Mouse (Mus musculus): Measurements from ENCODE around the gene Pard3b. TPM values are rescaled to one million over a fixed set of nuclear protein-coding genes. Genes with fewer than 3 reads are reported as not detected.

Gene Pard3b
- polyA plus RNA-seq, 1 experiment = 0.12 TPM

DNA sequence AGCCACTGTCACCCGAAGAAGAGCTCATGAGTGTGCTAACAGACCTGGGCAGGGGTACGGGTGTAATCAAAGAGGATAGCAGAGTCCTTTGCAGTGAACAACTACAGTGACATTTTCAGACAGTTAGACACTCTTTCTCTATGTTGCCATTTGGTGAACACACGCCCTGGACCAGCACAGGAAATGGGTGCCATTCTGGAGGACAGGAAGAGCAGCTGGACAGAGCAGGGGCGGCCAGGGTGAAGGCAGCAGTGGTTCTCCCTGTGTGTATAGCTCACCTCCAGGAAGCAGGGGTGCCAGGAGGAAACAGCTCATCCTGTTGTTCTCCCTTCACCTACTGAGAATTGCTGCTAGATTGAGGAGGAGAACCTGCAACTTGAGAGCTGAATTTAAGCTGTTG, 773.4 kb downstream of the Pard3b start:
- TF ChIP-seq POLR2A (IDR thresholded peaks at IDR 0.05; ENCODE audit: borderline replicate concordance, low read depth, low read length) (no peak), CTCF (IDR thresholded peaks at IDR 0.05; ENCODE audit: low read depth, low read length) (no peak)
- Histone ChIP-seq H3K4me3 (ENCODE audit: insufficient read depth, low read length) (no peak overlapping the region), H3K4me1 (ENCODE audit: control insufficient read depth, insufficient read depth, low read length) (peaks cover 3% of the 10 kb centered on the region; the same call in 1 of the 2 replicates), H3K27ac (ENCODE audit: insufficient read depth, low read depth, low read length) (no peak overlapping the region)

- TF ChIP-seq POLR2A (IDR thresholded peaks at IDR 0.05; ENCODE audit: borderline replicate concordance, low read depth, low read length) (no peak), CTCF (IDR thresholded peaks at IDR 0.05; ENCODE audit: low read depth, low read length) (no peak)
- peaks cover 3% of the 10 kb centered on the region; the same call in 1 of the 2 replicates for H3K4me1 ChIP-seq (ENCODE audit: control insufficient read depth, insufficient read depth, low read length)
- no peak overlapping the region for H3K4me3 ChIP-seq (ENCODE audit: insufficient read depth, low read length)
- no peak overlapping the region for H3K27ac ChIP-seq (ENCODE audit: insufficient read depth, low read depth, low read length)
Observed at GRCm38 (mm10) chr1:62412988-62413387, 774.4 kb downstream of the Pard3b start.

DNA sequence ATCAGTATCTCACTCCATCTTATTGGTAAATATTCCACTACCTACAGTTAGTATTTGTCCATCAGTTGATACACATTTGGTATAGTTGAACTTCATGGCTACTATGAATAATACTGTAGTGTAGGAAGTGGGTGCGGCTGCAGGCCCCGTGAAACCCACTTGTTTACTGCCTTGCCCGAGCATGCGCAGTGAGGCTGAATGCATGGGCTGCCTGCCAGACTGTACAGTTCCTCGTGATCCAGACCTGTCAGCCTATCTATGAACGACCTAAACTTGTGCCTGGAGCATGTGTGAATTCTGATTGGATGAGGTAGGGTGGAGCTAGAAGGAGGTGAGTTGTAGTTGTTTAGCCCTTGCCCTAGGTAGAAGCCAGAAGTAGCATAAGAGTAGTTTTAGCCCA, 775.9 kb downstream of the Pard3b start:
- H3K4me3 ChIP-seq (ENCODE audit: insufficient read depth, low read length) = no peak overlapping the region
- no peak overlapping the region for H3K27ac ChIP-seq (ENCODE audit: insufficient read depth, low read depth, low read length)
- TF ChIP-seq POLR2A (IDR thresholded peaks at IDR 0.05; ENCODE audit: borderline replicate concordance, low read depth, low read length) = no peak
- no peak for TF ChIP-seq CTCF (IDR thresholded peaks at IDR 0.05; ENCODE audit: low read depth, low read length)
- peaks cover 3% of the 10 kb centered on the region; the same call in 1 of the 2 replicates for H3K4me1 ChIP-seq (ENCODE audit: control insufficient read depth, insufficient read depth, low read length)

DNA sequence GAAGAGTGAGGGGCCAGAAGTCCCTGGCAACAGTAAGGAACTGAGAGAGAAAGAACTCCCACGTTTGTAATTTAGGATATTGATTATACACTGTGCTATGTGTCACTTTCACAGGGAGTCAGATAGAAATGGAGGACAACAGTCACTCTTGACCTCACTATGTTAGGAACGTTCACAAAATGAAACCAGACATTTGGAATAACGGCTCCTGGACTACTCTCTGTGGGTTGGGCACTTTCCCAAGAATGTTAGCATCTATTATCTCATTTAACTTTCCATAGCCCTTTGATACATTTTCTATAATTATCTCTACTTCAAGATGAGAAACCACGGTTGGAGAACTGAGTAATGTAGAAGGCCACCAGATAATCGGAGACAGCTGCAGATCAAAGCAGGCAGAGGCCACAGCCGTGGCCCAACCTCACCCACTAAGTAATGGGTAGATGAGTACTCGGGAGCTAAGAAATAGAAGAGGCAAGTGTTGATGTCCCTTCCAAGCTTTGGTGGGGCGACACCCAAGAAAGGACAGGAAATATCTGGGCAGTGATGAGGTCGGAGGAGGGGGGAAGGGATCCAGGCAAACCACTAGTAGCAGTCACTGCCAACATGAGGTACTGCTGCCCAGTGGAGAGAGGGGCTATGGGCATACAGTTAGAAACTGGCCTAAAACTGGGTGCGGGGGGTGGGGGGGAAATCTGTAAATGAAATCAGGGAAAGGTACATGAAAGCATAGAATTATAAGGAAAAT, 778.2 kb downstream of the Pard3b start:
- Histone ChIP-seq H3K27ac (ENCODE audit: insufficient read depth, low read depth, low read length) (no peak overlapping the region), H3K4me3 (ENCODE audit: insufficient read depth, low read length) (no peak overlapping the region), H3K4me1 (ENCODE audit: control insufficient read depth, insufficient read depth, low read length) (peaks cover 3% of the 10 kb centered on the region; the same call in 1 of the 2 replicates)
- no peak for TF ChIP-seq POLR2A (IDR thresholded peaks at IDR 0.05; ENCODE audit: borderline replicate concordance, low read depth, low read length)
- TF ChIP-seq CTCF (IDR thresholded peaks at IDR 0.05; ENCODE audit: low read depth, low read length) = no peak

DNA sequence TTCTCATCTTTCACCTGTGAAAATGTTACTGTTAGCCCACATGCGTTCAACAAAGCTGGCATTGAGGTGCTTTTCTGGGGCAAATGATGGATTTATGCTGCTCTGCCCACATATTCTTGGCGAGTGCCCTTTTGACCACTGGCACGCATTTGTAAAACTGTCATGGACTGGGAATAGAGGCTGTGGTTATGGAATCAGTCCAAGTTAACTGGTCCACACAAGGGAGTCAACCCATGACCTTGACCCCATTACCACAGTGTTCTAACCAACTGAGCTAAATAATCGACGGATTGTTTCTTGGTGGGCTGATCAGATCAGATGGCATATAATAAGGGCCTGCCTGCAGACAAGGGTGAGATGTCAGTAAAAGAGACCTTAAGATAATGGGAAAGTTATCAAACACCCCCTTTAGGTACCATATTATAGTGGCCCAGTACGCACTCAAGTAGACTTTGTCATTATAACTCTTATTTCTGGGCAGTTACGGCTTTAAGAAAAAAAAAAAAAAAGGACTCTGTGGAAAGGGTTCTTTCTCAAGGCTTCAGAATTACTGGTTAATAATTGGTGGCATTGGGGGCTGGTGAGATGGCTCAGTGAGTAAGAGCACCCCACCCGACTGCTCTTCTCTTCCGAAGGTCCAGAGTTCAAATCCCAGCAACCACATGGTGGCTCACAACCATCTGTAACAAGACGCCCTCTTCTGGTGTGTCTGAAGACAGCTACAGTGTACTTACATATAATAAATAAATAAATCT, 784.4 kb downstream of the Pard3b start:
- H3K4me3 ChIP-seq (ENCODE audit: insufficient read depth, low read length) = no peak overlapping the region
- TF ChIP-seq POLR2A (IDR thresholded peaks at IDR 0.05; ENCODE audit: borderline replicate concordance, low read depth, low read length) (no peak), CTCF (IDR thresholded peaks at IDR 0.05; ENCODE audit: low read depth, low read length) (no peak)
- no peaks in the 10 kb centered on the region for H3K4me1 ChIP-seq (ENCODE audit: control insufficient read depth, insufficient read depth, low read length)
- no peak overlapping the region for H3K27ac ChIP-seq (ENCODE audit: insufficient read depth, low read depth, low read length)

- Histone ChIP-seq H3K4me3 (ENCODE audit: insufficient read depth, low read length) (no peak overlapping the region), H3K27ac (ENCODE audit: insufficient read depth, low read depth, low read length) (no peak overlapping the region), H3K4me1 (ENCODE audit: control insufficient read depth, insufficient read depth, low read length) (no peaks in the 10 kb centered on the region)
- no peak for TF ChIP-seq POLR2A (IDR thresholded peaks at IDR 0.05; ENCODE audit: borderline replicate concordance, low read depth, low read length)
- no peak for TF ChIP-seq CTCF (IDR thresholded peaks at IDR 0.05; ENCODE audit: low read depth, low read length)
Observed at GRCm38 (mm10) chr1:62425369-62425768, 786.7 kb downstream of the Pard3b start.

DNA sequence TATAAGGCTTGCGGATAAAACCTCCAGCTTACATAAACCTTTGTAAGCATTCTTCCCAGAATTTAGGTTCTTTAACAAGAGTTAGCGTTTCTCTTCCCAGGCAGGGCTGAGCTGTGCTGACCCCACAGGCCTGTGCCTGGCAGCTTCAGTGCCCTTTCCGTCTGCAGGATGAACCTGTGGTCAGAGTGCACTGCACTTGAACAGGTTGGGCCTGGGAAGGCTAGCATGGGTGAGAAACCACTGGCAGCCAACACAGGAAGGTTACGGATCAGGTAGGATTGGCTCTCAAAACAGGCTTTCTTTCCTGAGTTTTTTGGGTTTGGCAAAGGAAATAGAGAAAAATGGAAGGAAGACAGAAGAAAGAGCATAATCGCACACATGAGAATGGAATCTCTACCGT, 790.1 kb downstream of the Pard3b start:
- no peak overlapping the region for H3K4me3 ChIP-seq (ENCODE audit: insufficient read depth, low read length)
- H3K4me1 ChIP-seq (ENCODE audit: control insufficient read depth, insufficient read depth, low read length) = no peaks in the 10 kb centered on the region
- no peak overlapping the region for H3K27ac ChIP-seq (ENCODE audit: insufficient read depth, low read depth, low read length)
- TF ChIP-seq CTCF (IDR thresholded peaks at IDR 0.05; ENCODE audit: low read depth, low read length) (no peak), POLR2A (IDR thresholded peaks at IDR 0.05; ENCODE audit: borderline replicate concordance, low read depth, low read length) (no peak)

DNA sequence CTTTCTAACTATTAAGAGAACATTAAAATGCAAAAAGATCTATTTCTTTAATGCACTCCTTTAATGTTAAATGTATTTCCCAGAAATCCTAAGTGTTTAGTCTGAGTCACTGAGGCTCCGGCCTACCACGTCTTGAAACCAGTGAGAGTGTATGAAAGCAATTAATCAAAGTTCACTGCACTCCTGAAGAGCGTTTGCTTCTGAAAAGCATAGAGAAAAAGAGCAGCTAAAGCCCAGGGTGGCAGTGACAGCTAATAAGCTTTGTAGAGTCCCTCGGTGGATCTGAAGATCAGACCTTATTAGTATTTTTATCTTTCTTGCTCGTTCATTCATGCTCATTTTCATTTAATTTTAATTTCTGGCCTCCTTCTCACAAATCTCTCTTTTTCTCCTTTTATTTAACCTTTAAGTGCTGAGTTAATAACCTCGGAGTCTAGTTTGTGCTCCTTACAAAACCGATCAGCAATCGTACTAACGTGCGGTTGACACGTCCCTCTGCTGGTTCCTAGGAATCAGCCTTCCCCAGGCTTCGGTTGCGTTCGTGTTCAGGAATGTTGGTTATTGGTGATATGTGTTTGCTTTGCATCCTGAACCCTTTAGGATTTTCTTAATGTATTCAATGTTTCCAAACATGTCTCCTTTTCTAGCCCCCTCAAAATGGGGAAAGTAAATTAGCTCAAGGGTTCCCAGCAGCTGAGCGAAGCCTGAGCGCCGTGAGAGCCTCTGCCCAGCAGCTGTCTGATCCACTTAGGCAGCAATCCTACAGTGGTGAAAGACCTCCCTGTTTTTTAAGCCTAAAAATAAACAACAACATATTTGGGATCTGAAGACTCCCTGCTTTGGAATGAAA, 790.9 kb downstream of the Pard3b start:
- no peak overlapping the region for H3K4me3 ChIP-seq (ENCODE audit: insufficient read depth, low read length)
- H3K4me1 ChIP-seq (ENCODE audit: control insufficient read depth, insufficient read depth, low read length) = no peaks in the 10 kb centered on the region
- TF ChIP-seq POLR2A (IDR thresholded peaks at IDR 0.05; ENCODE audit: borderline replicate concordance, low read depth, low read length) (no peak), CTCF (IDR thresholded peaks at IDR 0.05; ENCODE audit: low read depth, low read length) (no peak)
- no peak overlapping the region for H3K27ac ChIP-seq (ENCODE audit: insufficient read depth, low read depth, low read length)

GRCm38 (mm10) chr1:62431054-62431453, 792.4 kb downstream of the Pard3b start:
- Histone ChIP-seq H3K4me3 (ENCODE audit: insufficient read depth, low read length) (no peak overlapping the region), H3K27ac (ENCODE audit: insufficient read depth, low read depth, low read length) (no peak overlapping the region), H3K4me1 (ENCODE audit: control insufficient read depth, insufficient read depth, low read length) (no peaks in the 10 kb centered on the region)
- TF ChIP-seq POLR2A (IDR thresholded peaks at IDR 0.05; ENCODE audit: borderline replicate concordance, low read depth, low read length) (no peak), CTCF (IDR thresholded peaks at IDR 0.05; ENCODE audit: low read depth, low read length) (no peak)

Measured in bone marrow macrophage, adult 2 months (primary cell).